Mouse (Mus musculus) kidney, embryonic 15.5 days (tissue): ENCODE measurements around the gene Sass6. TPM values are rescaled to one million over a fixed set of nuclear protein-coding genes. Genes with fewer than 3 reads are reported as not detected.
"Not testable (repeated sequence)": the region's sequence is repeated elsewhere in the genome, so short reads cannot be mapped to it uniquely, and the experiment has no call there.

Experiments used
- ATAC-seq: fragments of 200-750 bp; cut with Nextera tagmentation; replicated peaks from 2 replicates; pipeline ENCODE4 v1.8.0; 2017; ENCODE audit warnings: moderate TSS enrichment; ENCODE audit not compliant: low FRiP score
- H3K27ac ChIP-seq: fragments of 300-500 bp; sonication (generic); 2 replicates; pipeline ENCODE4 v1.5.1; 2015; ENCODE audit warnings: mild to moderate bottlenecking, inconsistent platforms
- H3K27me3 ChIP-seq: fragments of 300-500 bp; sonication (generic); 2 replicates; pipeline ENCODE4 v1.6.1; 2015; ENCODE audit warnings: inconsistent platforms
- H3K36me3 ChIP-seq: fragments of 300-500 bp; sonication (generic); 2 replicates; pipeline ENCODE4 v1.6.1; 2015; ENCODE audit warnings: inconsistent platforms
- H3K4me1 ChIP-seq: fragments of 300-500 bp; sonication (generic); 2 replicates; pipeline ENCODE4 v1.6.1; 2015; ENCODE audit warnings: inconsistent platforms
- H3K4me2 ChIP-seq: fragments of 300-500 bp; sonication (generic); 2 replicates; pipeline ENCODE4 v1.6.1; 2015; ENCODE audit warnings: moderate library complexity, mild to moderate bottlenecking, inconsistent platforms
- H3K4me3 ChIP-seq: fragments of 300-500 bp; sonication (generic); replicated peaks from 2 replicates; pipeline ENCODE4 v1.5.1; 2015; ENCODE audit warnings: mild to moderate bottlenecking, inconsistent platforms
- H3K9ac ChIP-seq: fragments of 300-500 bp; sonication (generic); 2 replicates; pipeline ENCODE4 v1.6.1; 2015; ENCODE audit warnings: mild to moderate bottlenecking, inconsistent platforms
- H3K9me3 ChIP-seq: fragments of 300-500 bp; sonication (generic); replicated peaks from 2 replicates; pipeline ENCODE4 v1.6.1; 2016; ENCODE audit warnings: inconsistent platforms
- WGBS: fragments of 180-500 bp; shearing (Covaris S2); methylation state at CpG from one replicate; pipeline ENCODE4 v1.1.7; 2015; ENCODE audit warnings: mixed read lengths; 5-methylcytosine and 5-hydroxymethylcytosine counted together
- polyA plus RNA-seq: library from polyadenylated mRNA; unstranded; fragments of >200 nt; fragmentation: Nextera tagmentation; extraction: Ambion mirVana; gene quantifications from 2 replicates; pipeline ENCODE4 v1.2.1, GENCODE M21; 2015

Sass6 gene
- polyA plus RNA-seq, result 27.2 and 27.6 TPM in 2 replicates

- Histone ChIP-seq H3K27ac (peak within 1 kb of the TSS; percentile 92), H3K36me3 (peaks cover 20% of the 10 kb centered on the region), H3K4me3 (peak within 1 kb of the TSS; percentile 93), H3K9me3 (no peaks in the 10 kb centered on the region), H3K4me2 (peak within 1 kb of the TSS; percentile 58), H3K9ac (peak within 1 kb of the TSS; percentile 81), H3K27me3 (no peaks in the 10 kb centered on the region), H3K4me1 (peaks cover 9% of the 10 kb centered on the region)
- under 1% methylated on average over 65 of the region's 65 CpGs for WGBS
- ATAC-seq, result peak; percentile 97
Observed at GRCm38 (mm10) chr3:116594728-116595602, at the start of gene Sass6. Gene Sass6, plus strand, starts transcription at chr3:116594982.

- Histone ChIP-seq H3K4me3 (no peak overlapping the region), H3K4me1 (no peaks in the 10 kb centered on the region), H3K27me3 (no peaks in the 10 kb centered on the region), H3K36me3 (peaks cover 67% of the 10 kb centered on the region), H3K9me3 (no peaks in the 10 kb centered on the region), H3K9ac (no peak overlapping the region), H3K27ac (no peak overlapping the region), H3K4me2 (no peak overlapping the region)
- no peak for ATAC-seq
- 89% methylated on average over 5 of the region's 5 CpGs for WGBS
Observed at GRCm38 (mm10) chr3:116547430-116547829, 47.4 kb upstream of the Sass6 start.

DNA sequence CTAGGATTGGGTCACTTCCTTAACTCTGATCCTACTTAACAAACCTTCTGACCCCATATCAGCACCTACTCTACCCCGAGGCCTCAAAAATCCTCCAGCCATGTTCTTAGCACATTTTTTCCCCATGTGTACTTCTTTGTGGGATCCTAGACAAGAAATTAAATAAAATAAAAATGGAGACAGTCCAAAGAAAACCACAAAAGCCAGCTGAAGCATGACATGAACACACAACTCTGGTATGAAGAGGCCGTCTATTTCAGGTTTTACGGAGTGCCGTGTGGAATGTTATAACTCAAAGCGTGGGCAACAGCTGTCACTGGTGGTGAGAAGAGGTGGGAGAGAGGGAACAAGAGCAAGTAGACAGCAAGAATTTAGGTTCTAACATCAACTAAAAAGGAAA is 43.4 kb upstream of the Sass6 start:
- no peak overlapping the region for H3K4me3 ChIP-seq
- ATAC-seq, result no peak
- H3K27ac ChIP-seq, result no peak overlapping the region
- no peaks in the 10 kb centered on the region for H3K9me3 ChIP-seq
- 89% methylated on average over 5 of the region's 5 CpGs for WGBS
- peaks cover 39% of the 10 kb centered on the region for H3K36me3 ChIP-seq
- no peaks in the 10 kb centered on the region for H3K4me1 ChIP-seq
- H3K27me3 ChIP-seq, result no peaks in the 10 kb centered on the region
- H3K9ac ChIP-seq, result no peak overlapping the region
- no peak overlapping the region for H3K4me2 ChIP-seq

DNA sequence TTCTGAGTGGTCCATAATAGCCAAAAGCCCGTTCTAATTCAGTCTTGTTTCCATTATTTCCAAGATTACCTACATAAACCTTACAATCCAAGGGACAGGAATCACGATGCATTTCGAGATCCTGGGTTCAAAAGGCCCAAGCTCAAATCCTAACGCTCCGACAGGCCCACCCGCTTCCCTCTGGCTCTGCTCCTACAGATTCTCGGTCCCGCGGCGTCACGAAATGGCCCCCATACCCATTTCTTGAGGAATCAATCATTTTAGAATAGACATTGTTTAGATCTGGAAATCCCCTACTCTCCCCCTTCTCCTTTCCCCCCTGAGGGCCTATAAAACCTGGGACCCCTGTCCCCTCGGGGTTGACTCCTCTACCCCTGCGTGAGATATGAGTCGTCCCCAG is 33.5 kb upstream of the Sass6 start:
- H3K9me3 ChIP-seq, ATAC-seq, H3K4me2 ChIP-seq, H3K4me1 ChIP-seq, H3K27me3 ChIP-seq, H3K4me3 ChIP-seq, H3K27ac ChIP-seq, H3K36me3 ChIP-seq, H3K9ac ChIP-seq: not testable (repeated sequence)
- 95% methylated on average over 14 of the region's 14 CpGs for WGBS

DNA sequence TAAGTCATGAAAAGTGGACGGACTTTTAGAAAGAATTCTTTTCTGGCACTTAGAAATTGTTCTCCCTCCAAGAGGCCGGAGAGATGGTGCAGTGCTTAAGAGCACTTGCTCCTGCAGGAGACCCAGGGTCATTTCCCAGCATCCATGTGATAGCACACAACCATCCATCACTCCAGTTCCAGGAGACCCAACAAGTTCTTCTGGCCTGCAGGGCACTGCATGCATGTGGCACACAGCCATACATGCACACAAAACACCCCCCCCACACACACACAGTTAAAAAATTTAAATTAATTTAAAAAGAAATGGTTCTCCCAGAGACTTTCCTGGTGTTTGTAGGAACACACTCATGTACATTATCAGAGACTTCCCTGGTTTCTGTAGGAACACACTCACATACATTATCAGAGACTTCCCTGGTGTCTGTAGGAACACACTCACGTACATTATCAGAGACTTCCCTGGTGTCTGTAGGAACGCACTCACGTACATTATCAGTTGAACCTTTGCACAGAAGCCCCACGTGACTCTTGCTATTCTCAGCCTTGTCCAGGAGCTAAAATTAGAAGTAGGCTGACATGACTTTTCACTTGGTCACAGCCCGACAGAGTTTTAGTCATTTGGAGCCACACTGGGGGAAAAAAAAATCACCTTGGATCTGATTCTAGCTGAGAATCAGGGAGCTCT is 32.2 kb upstream of the Sass6 start, which contains the start of gene Lrrc39:
TSS of gene Lrrc39 (plus strand) at position 566 of the 687 bp plus-strand sequence.
- Histone ChIP-seq H3K36me3 (no peaks in the 10 kb centered on the region), H3K9me3 (no peaks in the 10 kb centered on the region), H3K4me2 (no peak within 1 kb of the TSS), H3K4me3 (no peak within 1 kb of the TSS), H3K27me3 (no peaks in the 10 kb centered on the region), H3K9ac (no peak within 1 kb of the TSS), H3K27ac (no peak within 1 kb of the TSS), H3K4me1 (no peaks in the 10 kb centered on the region)
- 66% methylated on average over 7 of the region's 7 CpGs for WGBS
- no peak; the same call in 1 of the 2 replicates for ATAC-seq

- no peak overlapping the region for H3K4me2 ChIP-seq
- ATAC-seq, result no peak
- no peaks in the 10 kb centered on the region for H3K4me1 ChIP-seq
- H3K9ac ChIP-seq, result no peak overlapping the region
- no peak overlapping the region for H3K27ac ChIP-seq
- no peaks in the 10 kb centered on the region for H3K9me3 ChIP-seq
- 77% methylated on average over 7 of the region's 7 CpGs for WGBS
- no peaks in the 10 kb centered on the region for H3K27me3 ChIP-seq
- no peaks in the 10 kb centered on the region for H3K36me3 ChIP-seq
- no peak overlapping the region for H3K4me3 ChIP-seq
Observed at GRCm38 (mm10) chr3:116563095-116563492, 31.7 kb upstream of the Sass6 start.

GRCm38 (mm10) chr3:116570628-116571027 is 24.2 kb upstream of the Sass6 start:
- Histone ChIP-seq H3K9me3 (no peaks in the 10 kb centered on the region), H3K4me3 (no peak overlapping the region), H3K4me2 (no peak overlapping the region), H3K4me1 (no peaks in the 10 kb centered on the region), H3K27ac (no peak overlapping the region), H3K36me3 (no peaks in the 10 kb centered on the region), H3K27me3 (no peaks in the 10 kb centered on the region), H3K9ac (no peak overlapping the region)
- WGBS, result 76% methylated on average over 2 of the region's 2 CpGs
- no peak for ATAC-seq

DNA sequence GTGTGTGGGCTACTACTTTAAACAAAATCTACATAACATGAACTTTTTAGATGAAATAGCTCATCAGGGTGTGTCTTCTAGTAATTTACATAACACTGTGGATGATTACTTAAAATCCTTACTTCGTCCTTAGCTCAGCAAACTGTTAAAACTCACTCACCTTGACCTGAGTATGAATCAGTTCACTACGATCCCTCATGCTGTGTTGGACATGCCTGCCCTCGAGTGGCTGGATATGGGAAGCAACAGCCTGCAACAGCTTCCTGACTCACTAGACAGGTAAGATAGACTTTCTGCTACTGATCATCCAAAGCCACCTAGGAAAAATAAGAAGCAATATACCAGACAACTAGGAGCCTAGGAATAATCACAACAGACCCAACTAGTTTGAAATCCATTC is 17.5 kb upstream of the Sass6 start:
- Histone ChIP-seq H3K4me3 (no peak overlapping the region), H3K4me1 (no peaks in the 10 kb centered on the region), H3K4me2 (no peak overlapping the region), H3K9me3 (no peaks in the 10 kb centered on the region), H3K36me3 (peaks cover 26% of the 10 kb centered on the region), H3K27ac (no peak overlapping the region), H3K9ac (no peak overlapping the region), H3K27me3 (no peaks in the 10 kb centered on the region)
- no peak for ATAC-seq
- WGBS, result 57% methylated on average over 3 of the region's 3 CpGs

- H3K9ac ChIP-seq, result no peak overlapping the region
- 95% methylated on average over 9 of the region's 9 CpGs for WGBS
- H3K4me3 ChIP-seq, result no peak overlapping the region
- H3K9me3 ChIP-seq, result no peaks in the 10 kb centered on the region
- H3K4me2 ChIP-seq, result no peak overlapping the region
- H3K27ac ChIP-seq, result no peak overlapping the region
- H3K36me3 ChIP-seq, result peaks cover 70% of the 10 kb centered on the region
- no peaks in the 10 kb centered on the region for H3K4me1 ChIP-seq
- H3K27me3 ChIP-seq, result no peaks in the 10 kb centered on the region
- ATAC-seq, result no peak
Observed at GRCm38 (mm10) chr3:116582201-116582600, 12.6 kb upstream of the Sass6 start.

- Histone ChIP-seq H3K9ac (peak overlapping the region; percentile 81), H3K27me3 (no peaks in the 10 kb centered on the region), H3K27ac (peak overlapping the region; percentile 92), H3K9me3 (no peaks in the 10 kb centered on the region), H3K4me1 (peaks cover 9% of the 10 kb centered on the region), H3K4me3 (peak overlapping the region; percentile 93), H3K36me3 (peaks cover 27% of the 10 kb centered on the region), H3K4me2 (peak overlapping the region; percentile 56)
- ATAC-seq, result peak; percentile 82
- 3% methylated on average over 22 of the region's 22 CpGs for WGBS
Observed at GRCm38 (mm10) chr3:116594076-116594727, 580 bp upstream of the Sass6 start.

DNA sequence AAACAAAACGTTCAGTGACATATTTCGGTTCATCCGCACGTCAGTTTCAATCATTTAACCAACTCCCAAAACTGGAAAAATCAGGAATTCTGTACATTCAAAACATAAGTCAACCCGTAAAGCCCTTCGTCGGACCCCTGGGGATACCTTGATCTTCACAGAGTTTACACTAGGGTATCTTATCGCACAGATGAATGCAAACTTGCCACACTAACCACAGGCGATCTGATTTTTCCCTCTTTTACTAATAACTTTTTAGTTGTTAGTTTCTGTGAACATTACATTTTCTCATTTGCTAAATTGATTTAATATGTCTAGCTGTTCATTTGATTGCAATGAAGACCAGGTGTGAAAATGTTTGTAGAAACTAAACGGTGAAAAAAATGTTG is 815 bp downstream of the Sass6 start:
- 7% methylated on average over 10 of the region's 10 CpGs for WGBS
- Histone ChIP-seq H3K9ac (peak overlapping the region; percentile 81), H3K4me1 (peaks cover 9% of the 10 kb centered on the region), H3K36me3 (peaks cover 13% of the 10 kb centered on the region), H3K27ac (no peak overlapping the region), H3K4me2 (peak overlapping the region; percentile 58), H3K9me3 (no peaks in the 10 kb centered on the region), H3K27me3 (no peaks in the 10 kb centered on the region), H3K4me3 (peak overlapping the region; percentile 93)
- ATAC-seq, result no peak

DNA sequence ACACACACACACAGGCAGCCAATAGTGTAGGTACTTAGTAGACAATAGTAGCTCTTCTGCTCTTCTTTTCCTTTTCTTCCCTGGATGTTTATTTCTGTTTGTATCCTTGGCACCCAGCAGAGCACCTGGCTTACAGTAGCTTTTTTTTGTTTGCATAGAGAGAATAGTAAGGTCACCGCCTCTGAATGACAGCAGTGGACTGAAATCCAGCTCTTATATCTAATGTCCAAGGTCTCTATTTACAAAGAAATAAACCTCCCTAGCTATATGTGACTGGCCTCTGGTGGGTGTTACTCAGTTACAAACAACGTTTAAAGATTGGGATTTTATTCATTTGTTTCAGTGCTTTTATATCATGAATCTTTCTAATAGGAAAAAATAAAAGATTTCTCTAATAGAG is 4.9 kb downstream of the Sass6 start:
- no peak overlapping the region for H3K4me2 ChIP-seq
- 85% methylated on average over 2 of the region's 2 CpGs for whole genome bisulfite sequencing
- H3K36me3 ChIP-seq, result 0 out of 2 replicates have a peak, but pooled peaks cover 8% of the 10 kb centered on the region
- H3K9ac ChIP-seq, result no peak overlapping the region
- no peak for ATAC-seq
- no peak overlapping the region for H3K27ac ChIP-seq
- no peaks in the 10 kb centered on the region for H3K9me3 ChIP-seq
- H3K27me3 ChIP-seq, result no peaks in the 10 kb centered on the region
- peaks cover 3% of the 10 kb centered on the region for H3K4me1 ChIP-seq
- no peak overlapping the region for H3K4me3 ChIP-seq
